Mouse (Mus musculus) frontal cortex, adult (tissue): ENCODE data around the gene Oxct2b.
A peak's percentile ranks its signal among the peaks of the same experiment; 100 is the strongest.
"Not testable (repeated sequence)": the region's sequence is repeated elsewhere in the genome, so short reads cannot be mapped to it uniquely, and the experiment has no call there.

Experiments
- ATAC-seq: cut with Nextera tagmentation; 2 replicates; pipeline ENCODE4 v1.9.2; 2017; ENCODE audit warnings: mild to moderate bottlenecking, moderate library complexity, mixed read lengths; ENCODE audit not compliant: low TSS enrichment

Gene Oxct2b

GRCm38 (mm10) chr4:123112216-123112764, 3.8 kb upstream of the Oxct2b start:
- no peak for ATAC-seq

GRCm38 (mm10) chr4:123114651-123115050, 1.4 kb upstream of the Oxct2b start:
- ATAC-seq = not testable (repeated sequence)

- peak; percentile 73 for ATAC-seq
Measured at GRCm38 (mm10) chr4:123116640-123117039, 574 bp downstream of the Oxct2b start.

- no peak for ATAC-seq
Measured at GRCm38 (mm10) chr4:123121286-123121685, 5.2 kb downstream of the Oxct2b start.

GRCm38 (mm10) chr4:123126626-123127025, 10.6 kb downstream of the Oxct2b start:
- ATAC-seq = no peak

GRCm38 (mm10) chr4:123127051-123127450, 11.0 kb downstream of the Oxct2b start:
- ATAC-seq = no peak

GRCm38 (mm10) chr4:123137551-123137950, 21.5 kb downstream of the Oxct2b start:
- ATAC-seq = no peak

- peak; percentile 99 for ATAC-seq
Measured at GRCm38 (mm10) chr4:123139513-123140154, 23.6 kb downstream of the Oxct2b start, which contains the start of gene Ppie. Gene Ppie, minus strand, starts transcription at chr4:123139951.

GRCm38 (mm10) chr4:123147446-123148150, 31.5 kb downstream of the Oxct2b start:
- peak; percentile 97 for ATAC-seq

GRCm38 (mm10) chr4:123152003-123152402, 35.9 kb downstream of the Oxct2b start:
- ATAC-seq = no peak

GRCm38 (mm10) chr4:123152976-123153375, 36.9 kb downstream of the Oxct2b start:
- peak; percentile 95 for ATAC-seq

- ATAC-seq = peak; percentile 76; the same call in 1 of the 2 replicates
Measured at GRCm38 (mm10) chr4:123155004-123155403, 38.9 kb downstream of the Oxct2b start.

GRCm38 (mm10) chr4:123155427-123155826, 39.4 kb downstream of the Oxct2b start:
- no peak for ATAC-seq

- ATAC-seq = no peak
Measured at GRCm38 (mm10) chr4:123155840-123156239, 39.8 kb downstream of the Oxct2b start.

GRCm38 (mm10) chr4:123160571-123160970, 44.5 kb downstream of the Oxct2b start:
- ATAC-seq = no peak

- not testable (repeated sequence) for ATAC-seq
Measured at GRCm38 (mm10) chr4:123161251-123161650, 45.2 kb downstream of the Oxct2b start.

GRCm38 (mm10) chr4:123162305-123162917, 46.3 kb downstream of the Oxct2b start:
- ATAC-seq = peak; percentile 34; the same call in 1 of the 2 replicates

GRCm38 (mm10) chr4:123164157-123164556, 48.1 kb downstream of the Oxct2b start:
- peak; percentile 76; the same call in 1 of the 2 replicates for ATAC-seq
